Mouse (Mus musculus) splenic B cell, adult 2 months (primary cell): Measurements from ENCODE around the gene Fam124b.

ENCODE experiments used
- DNase-seq: peaks from one replicate; pipeline ENCODE4 v3.0.0-alpha.2; 2011; ENCODE audit warnings: low read depth, low spot score
- H3K27me3 ChIP-seq: 2 replicates; pipeline ENCODE4 v1.6.1; 2012; ENCODE audit warnings: mild to moderate bottlenecking, low read length, moderate library complexity, mixed read lengths; ENCODE audit not compliant: control insufficient read depth, poor library complexity, insufficient read depth, severe bottlenecking
- H3K36me3 ChIP-seq: 2 replicates; pipeline ENCODE4 v1.6.1; 2012; ENCODE audit warnings: mild to moderate bottlenecking, low read length, moderate library complexity, mixed read lengths; ENCODE audit not compliant: control insufficient read depth, poor library complexity, insufficient read depth, severe bottlenecking

Fam124b gene

GRCm38 (mm10) chr1:80218268-80218667 is at the start of gene Fam124b:
Gene Fam124b, minus strand, starts transcription at chr1:80218473.
- no peaks in the 10 kb centered on the region for H3K27me3 ChIP-seq
- peak; percentile 15 for DNase-seq
- H3K36me3 ChIP-seq, result no peaks in the 10 kb centered on the region

GRCm38 (mm10) chr1:80260443-80260842 is 42.2 kb upstream of the Fam124b start:
- Histone ChIP-seq H3K27me3 (no peaks in the 10 kb centered on the region), H3K36me3 (peaks cover 2% of the 10 kb centered on the region; the same call in 1 of the 2 replicates)
- DNase-seq, result no peak

GRCm38 (mm10) chr1:80258632-80259031 is 40.4 kb upstream of the Fam124b start:
- Histone ChIP-seq H3K27me3 (no peaks in the 10 kb centered on the region), H3K36me3 (no peaks in the 10 kb centered on the region)
- DNase-seq, result no peak

- Histone ChIP-seq H3K27me3 (no peaks in the 10 kb centered on the region), H3K36me3 (no peaks in the 10 kb centered on the region)
- DNase-seq, result no peak
These were observed 35.0 kb upstream of the Fam124b start for GRCm38 (mm10) chr1:80253309-80253708.

- no peaks in the 10 kb centered on the region for H3K36me3 ChIP-seq
- no peak for DNase-seq
- no peaks in the 10 kb centered on the region for H3K27me3 ChIP-seq
These were observed 32.0 kb upstream of the Fam124b start for GRCm38 (mm10) chr1:80250247-80250646.

- no peak for DNase-seq
- H3K27me3 ChIP-seq, result no peaks in the 10 kb centered on the region
- H3K36me3 ChIP-seq, result no peaks in the 10 kb centered on the region
These were observed 28.9 kb upstream of the Fam124b start for GRCm38 (mm10) chr1:80247131-80247530.

- DNase-seq, result no peak
- H3K27me3 ChIP-seq, result no peaks in the 10 kb centered on the region
- no peaks in the 10 kb centered on the region for H3K36me3 ChIP-seq
These were observed 25.9 kb upstream of the Fam124b start for GRCm38 (mm10) chr1:80244123-80244522.

GRCm38 (mm10) chr1:80241579-80241978 is 23.3 kb upstream of the Fam124b start:
- Histone ChIP-seq H3K36me3 (no peaks in the 10 kb centered on the region), H3K27me3 (no peaks in the 10 kb centered on the region)
- no peak for DNase-seq

GRCm38 (mm10) chr1:80240017-80240660 is 21.9 kb upstream of the Fam124b start:
- DNase-seq, result no peak
- Histone ChIP-seq H3K27me3 (no peaks in the 10 kb centered on the region), H3K36me3 (no peaks in the 10 kb centered on the region)

GRCm38 (mm10) chr1:80239481-80239880 is 21.2 kb upstream of the Fam124b start:
- Histone ChIP-seq H3K36me3 (no peaks in the 10 kb centered on the region), H3K27me3 (no peaks in the 10 kb centered on the region)
- no peak for DNase-seq

- Histone ChIP-seq H3K27me3 (no peaks in the 10 kb centered on the region), H3K36me3 (no peaks in the 10 kb centered on the region)
- no peak for DNase-seq
These were observed 18.9 kb upstream of the Fam124b start for GRCm38 (mm10) chr1:80236951-80237702.

GRCm38 (mm10) chr1:80236126-80236525 is 17.9 kb upstream of the Fam124b start:
- Histone ChIP-seq H3K36me3 (no peaks in the 10 kb centered on the region), H3K27me3 (no peaks in the 10 kb centered on the region)
- DNase-seq, result no peak

- Histone ChIP-seq H3K36me3 (no peaks in the 10 kb centered on the region), H3K27me3 (no peaks in the 10 kb centered on the region)
- peak; percentile 21 for DNase-seq
These were observed 12.3 kb upstream of the Fam124b start for GRCm38 (mm10) chr1:80230612-80231011.

- Histone ChIP-seq H3K27me3 (no peaks in the 10 kb centered on the region), H3K36me3 (no peaks in the 10 kb centered on the region)
- no peak for DNase-seq
These were observed 6.7 kb upstream of the Fam124b start for GRCm38 (mm10) chr1:80224839-80225412.

GRCm38 (mm10) chr1:80221151-80221550 is 2.9 kb upstream of the Fam124b start:
- Histone ChIP-seq H3K27me3 (no peaks in the 10 kb centered on the region), H3K36me3 (no peaks in the 10 kb centered on the region)
- no peak for DNase-seq
